Mouse (Mus musculus) hindbrain, embryonic 15.5 days (tissue): Measurements from ENCODE around the gene Tbc1d2. TPM values are rescaled to one million over a fixed set of nuclear protein-coding genes. Genes with fewer than 3 reads are reported as not detected.

Experiments
- ATAC-seq: fragments of 200-750 bp; cut with Nextera tagmentation; 2 replicates; pipeline ENCODE4 v1.8.0; 2017; ENCODE audit warnings: low read depth, moderate number of reproducible peaks, moderate TSS enrichment; ENCODE audit not compliant: low FRiP score
- H3K27ac ChIP-seq: fragments of 300-500 bp; sonication (generic); replicated peaks from 2 replicates; pipeline ENCODE4 v1.5.1; 2015; ENCODE audit warnings: mild to moderate bottlenecking, inconsistent platforms
- H3K27me3 ChIP-seq: fragments of 300-500 bp; sonication (generic); 2 replicates; pipeline ENCODE4 v1.6.1; 2015; ENCODE audit warnings: control low read depth, inconsistent platforms
- H3K36me3 ChIP-seq: fragments of 300-500 bp; sonication (generic); 2 replicates; pipeline ENCODE4 v1.6.1; 2015; ENCODE audit warnings: control low read depth, inconsistent platforms
- H3K4me1 ChIP-seq: fragments of 300-500 bp; sonication (generic); replicated peaks from 2 replicates; pipeline ENCODE4 v1.6.1; 2015; ENCODE audit warnings: control low read depth, inconsistent platforms
- H3K4me2 ChIP-seq: fragments of 300-500 bp; sonication (generic); 2 replicates; pipeline ENCODE4 v1.6.1; 2015; ENCODE audit warnings: moderate library complexity, mild to moderate bottlenecking, inconsistent platforms
- H3K4me3 ChIP-seq: fragments of 300-500 bp; sonication (generic); 2 replicates; pipeline ENCODE4 v1.5.1; 2015; ENCODE audit warnings: mild to moderate bottlenecking, inconsistent platforms
- H3K9ac ChIP-seq: fragments of 300-500 bp; sonication (generic); 2 replicates; pipeline ENCODE4 v1.6.1; 2015; ENCODE audit warnings: inconsistent platforms
- H3K9me3 ChIP-seq: fragments of 300-500 bp; sonication (generic); 2 replicates; pipeline ENCODE4 v1.6.1; 2016; ENCODE audit warnings: control low read depth, inconsistent platforms
- WGBS: fragments of 180-500 bp; shearing (Covaris S2); methylation state at CpG from one replicate; pipeline ENCODE4 v1.1.7; 2015; 5-methylcytosine and 5-hydroxymethylcytosine counted together
- polyA plus RNA-seq: library from polyadenylated mRNA; unstranded; fragments of >200 nt; fragmentation: Nextera tagmentation; extraction: Ambion mirVana; gene quantifications from 2 replicates; pipeline ENCODE4 v1.2.1, GENCODE M21; 2015

The Tbc1d2 gene
- polyA plus RNA-seq, 1 experiment from 2014 or later, result 0.91 TPM

- WGBS, result 74% methylated on average over 6 of the region's 6 CpGs
- Histone ChIP-seq H3K4me2 (no peak overlapping the region), H3K27me3 (0 out of 2 replicates have a peak, but pooled peaks cover 6% of the 10 kb centered on the region), H3K4me1 (peaks cover 16% of the 10 kb centered on the region), H3K4me3 (no peak overlapping the region), H3K9ac (no peak overlapping the region), H3K9me3 (no peaks in the 10 kb centered on the region), H3K36me3 (no peaks in the 10 kb centered on the region), H3K27ac (no peak overlapping the region)
- no peak for ATAC-seq
Observed at GRCm38 (mm10) chr4:46598981-46599380, 51.0 kb downstream of the Tbc1d2 start.

DNA sequence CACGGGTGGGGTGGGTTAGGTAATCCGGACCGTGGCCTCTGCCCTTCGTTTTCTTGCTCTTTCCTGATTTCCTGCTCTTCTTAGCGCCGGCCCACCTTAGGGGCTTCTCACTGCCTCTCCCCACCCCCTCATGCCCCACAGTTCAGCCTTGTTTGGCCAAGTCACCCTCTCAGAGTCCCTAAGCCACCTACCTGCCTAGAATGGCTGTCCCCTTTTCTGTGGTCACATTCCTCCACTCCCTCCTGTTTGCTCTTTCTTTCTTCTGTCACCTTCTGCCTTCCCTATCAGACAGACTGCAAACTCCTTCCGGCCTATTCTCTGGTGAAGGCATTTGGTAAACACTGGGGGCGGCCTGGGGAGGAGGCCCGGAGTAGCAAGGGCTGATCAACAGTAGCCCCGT is 51.9 kb downstream of the Tbc1d2 start:
- H3K4me2 ChIP-seq, result no peak overlapping the region
- H3K36me3 ChIP-seq, result no peaks in the 10 kb centered on the region
- H3K9ac ChIP-seq, result no peak overlapping the region
- 71% methylated on average over 10 of the region's 10 CpGs for WGBS
- peaks cover 16% of the 10 kb centered on the region for H3K4me1 ChIP-seq
- no peak overlapping the region for H3K4me3 ChIP-seq
- no peak overlapping the region for H3K27ac ChIP-seq
- H3K27me3 ChIP-seq, result 0 out of 2 replicates have a peak, but pooled peaks cover 6% of the 10 kb centered on the region
- no peak for ATAC-seq
- no peaks in the 10 kb centered on the region for H3K9me3 ChIP-seq

DNA sequence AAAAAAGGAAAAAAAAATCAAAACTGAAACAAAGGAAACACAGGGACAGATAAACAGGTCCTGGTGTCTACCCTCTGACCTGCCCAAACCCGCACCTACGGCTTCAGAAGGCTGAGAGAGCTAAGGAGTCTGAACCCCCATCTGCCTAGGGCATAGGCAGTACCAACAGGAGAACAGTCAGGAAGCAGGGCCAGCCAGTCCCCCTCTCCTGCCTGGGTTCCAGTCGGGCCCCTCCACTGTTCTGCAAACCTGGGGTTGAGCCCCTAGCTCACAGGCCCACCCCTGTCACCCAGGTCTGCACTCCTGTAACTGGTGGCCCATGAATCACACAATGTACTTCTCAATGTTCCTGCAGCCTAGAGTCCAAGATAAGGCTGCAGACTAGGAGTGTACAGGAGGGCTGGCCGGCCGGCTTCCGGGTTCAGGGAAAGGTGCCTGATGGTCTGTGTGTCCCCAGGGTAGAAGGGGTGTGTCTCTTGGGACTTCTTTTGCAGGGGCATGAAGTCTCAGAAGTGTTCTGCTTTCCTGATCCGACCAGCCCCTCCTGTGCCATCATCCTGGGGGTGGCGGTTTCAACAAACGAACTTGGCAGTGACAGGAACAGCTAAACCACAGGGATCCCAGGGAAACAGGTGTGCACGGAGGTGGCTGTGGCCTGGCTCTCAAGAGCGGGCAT is 52.6 kb downstream of the Tbc1d2 start:
- Histone ChIP-seq H3K9ac (no peak overlapping the region), H3K4me1 (peaks cover 16% of the 10 kb centered on the region), H3K36me3 (no peaks in the 10 kb centered on the region), H3K9me3 (no peaks in the 10 kb centered on the region), H3K27ac (no peak overlapping the region), H3K4me2 (no peak overlapping the region), H3K4me3 (no peak overlapping the region), H3K27me3 (0 out of 2 replicates have a peak, but pooled peaks cover 6% of the 10 kb centered on the region)
- ATAC-seq, result no peak
- WGBS, result 79% methylated on average over 11 of the region's 11 CpGs

DNA sequence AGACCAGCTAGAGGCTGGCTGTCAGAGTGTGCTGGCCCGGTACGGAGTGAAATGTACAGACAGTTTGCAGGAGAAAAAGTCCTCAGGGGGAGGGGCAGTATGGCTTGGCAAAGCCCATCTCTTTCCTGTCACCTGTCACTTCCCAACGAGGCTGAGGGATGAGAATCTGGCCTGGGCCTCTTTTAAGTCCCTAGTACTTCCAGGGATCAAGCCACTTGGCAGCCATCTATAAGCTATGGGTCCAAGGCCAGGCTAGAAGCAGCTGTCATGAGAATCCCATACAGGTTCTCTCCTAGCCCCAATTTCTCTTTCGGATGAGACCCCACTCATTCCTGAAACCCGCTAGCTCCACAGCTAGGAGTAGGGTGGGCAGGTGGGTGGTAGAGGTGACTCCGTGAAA is 53.6 kb downstream of the Tbc1d2 start:
- no peaks in the 10 kb centered on the region for H3K36me3 ChIP-seq
- H3K9me3 ChIP-seq, result no peaks in the 10 kb centered on the region
- peaks cover 14% of the 10 kb centered on the region for H3K4me1 ChIP-seq
- H3K4me2 ChIP-seq, result no peak overlapping the region
- H3K27me3 ChIP-seq, result 0 out of 2 replicates have a peak, but pooled peaks cover 6% of the 10 kb centered on the region
- 80% methylated on average over 6 of the region's 6 CpGs for WGBS
- ATAC-seq, result no peak
- H3K4me3 ChIP-seq, result no peak overlapping the region
- no peak overlapping the region for H3K9ac ChIP-seq
- no peak overlapping the region for H3K27ac ChIP-seq

GRCm38 (mm10) chr4:46594131-46594530 is 55.9 kb downstream of the Tbc1d2 start:
- Histone ChIP-seq H3K9me3 (no peaks in the 10 kb centered on the region), H3K4me2 (no peak overlapping the region), H3K4me3 (no peak overlapping the region), H3K27me3 (no peaks in the 10 kb centered on the region), H3K27ac (no peak overlapping the region), H3K4me1 (0 out of 2 replicates have a peak, but pooled peaks cover 3% of the 10 kb centered on the region), H3K9ac (no peak overlapping the region), H3K36me3 (no peaks in the 10 kb centered on the region)
- 90% methylated on average over 5 of the region's 5 CpGs for WGBS
- ATAC-seq, result no peak

- Histone ChIP-seq H3K36me3 (no peaks in the 10 kb centered on the region), H3K27ac (no peak overlapping the region), H3K9me3 (no peaks in the 10 kb centered on the region), H3K4me1 (0 out of 2 replicates have a peak, but pooled peaks cover 3% of the 10 kb centered on the region), H3K9ac (no peak overlapping the region), H3K4me3 (no peak overlapping the region), H3K27me3 (no peaks in the 10 kb centered on the region), H3K4me2 (no peak overlapping the region)
- WGBS, result 40% methylated on average over 6 of the region's 6 CpGs
- ATAC-seq, result no peak
Observed at GRCm38 (mm10) chr4:46593472-46593871, 56.5 kb downstream of the Tbc1d2 start.

DNA sequence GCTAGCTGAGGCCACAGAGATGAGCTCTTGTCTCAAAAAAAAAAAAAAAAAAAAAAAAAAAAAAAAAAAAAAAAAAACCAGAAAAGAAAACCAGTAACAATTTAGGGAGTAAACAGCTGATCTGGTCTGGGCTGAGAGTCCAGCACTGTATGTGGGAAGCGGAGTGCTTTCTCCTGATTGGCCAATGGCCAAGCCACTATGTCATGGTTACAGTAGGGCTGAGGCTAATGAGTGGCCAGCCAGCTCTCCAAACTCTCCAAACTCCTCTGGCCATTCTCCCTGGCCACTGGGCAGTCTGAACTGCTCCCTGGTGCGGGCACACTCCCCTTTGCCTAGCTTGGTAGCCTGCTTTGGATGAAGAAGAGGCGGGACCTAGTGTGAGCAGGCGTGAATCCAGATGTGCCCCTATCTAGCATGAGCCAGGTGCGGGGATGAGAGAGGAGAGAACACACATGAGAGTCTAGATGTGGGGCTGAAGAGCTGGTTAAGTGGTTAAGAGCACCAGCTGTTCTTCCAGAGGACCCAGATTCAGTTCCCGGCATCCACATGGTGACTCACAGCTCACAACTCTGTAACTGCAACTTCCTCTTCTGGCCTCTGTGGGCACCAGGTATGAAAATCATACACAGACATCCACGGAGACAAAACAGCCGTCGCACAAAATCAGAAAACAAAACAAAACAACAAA is 58.0 kb downstream of the Tbc1d2 start:
- WGBS, result 90% methylated on average over 9 of the region's 9 CpGs
- no peak overlapping the region for H3K4me3 ChIP-seq
- H3K9ac ChIP-seq, result no peak overlapping the region
- H3K4me2 ChIP-seq, result no peak overlapping the region
- ATAC-seq, result no peak
- H3K9me3 ChIP-seq, result no peaks in the 10 kb centered on the region
- 0 out of 2 replicates have a peak, but pooled peaks cover 3% of the 10 kb centered on the region for H3K4me1 ChIP-seq
- H3K27ac ChIP-seq, result no peak overlapping the region
- H3K36me3 ChIP-seq, result no peaks in the 10 kb centered on the region
- no peaks in the 10 kb centered on the region for H3K27me3 ChIP-seq

- no peaks in the 10 kb centered on the region for H3K4me1 ChIP-seq
- H3K4me2 ChIP-seq, result no peak overlapping the region
- H3K9me3 ChIP-seq, result no peaks in the 10 kb centered on the region
- no peak overlapping the region for H3K4me3 ChIP-seq
- H3K36me3 ChIP-seq, result no peaks in the 10 kb centered on the region
- WGBS, result 83% methylated on average over 4 of the region's 4 CpGs
- H3K9ac ChIP-seq, result no peak overlapping the region
- ATAC-seq, result no peak
- H3K27me3 ChIP-seq, result no peaks in the 10 kb centered on the region
- H3K27ac ChIP-seq, result no peak overlapping the region
Observed at GRCm38 (mm10) chr4:46590810-46591209, 59.2 kb downstream of the Tbc1d2 start.

DNA sequence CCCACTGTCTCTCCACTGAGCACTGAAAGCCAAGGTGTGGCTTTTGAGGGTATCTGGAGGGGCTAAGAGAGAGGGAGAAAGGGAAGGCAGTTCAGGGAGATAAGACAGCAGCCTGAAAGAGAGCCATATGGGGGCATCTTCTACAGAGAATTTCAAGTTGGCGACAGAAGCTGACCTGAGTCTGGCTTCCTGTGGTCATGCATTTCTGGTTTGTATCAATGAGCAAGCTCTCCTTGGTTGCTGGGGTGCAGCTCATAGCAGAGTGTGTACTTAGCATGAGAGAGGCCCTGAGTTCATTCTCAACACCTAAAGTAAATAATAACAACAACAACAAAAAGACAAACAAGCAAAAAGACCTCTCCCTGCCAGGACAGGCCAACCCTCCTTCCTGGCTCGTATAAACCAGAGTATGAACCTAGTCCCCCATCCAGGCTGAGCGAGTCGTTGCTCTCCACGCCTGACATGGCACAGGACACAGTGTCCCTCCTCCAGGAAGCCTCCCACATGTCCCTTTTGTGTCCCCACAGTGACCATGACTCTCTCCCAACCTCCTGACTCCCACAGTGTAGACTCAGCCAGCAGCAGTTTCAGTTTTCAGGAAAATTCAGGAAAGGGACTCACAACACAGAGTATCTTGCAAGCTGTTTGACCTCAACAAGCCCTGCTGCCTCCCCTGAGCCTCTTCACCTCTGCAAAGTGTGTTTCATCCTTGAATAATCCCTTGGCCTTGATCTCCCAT is 59.9 kb downstream of the Tbc1d2 start:
- 75% methylated on average over 5 of the region's 5 CpGs for WGBS
- Histone ChIP-seq H3K9ac (no peak overlapping the region), H3K36me3 (no peaks in the 10 kb centered on the region), H3K4me2 (no peak overlapping the region), H3K27me3 (no peaks in the 10 kb centered on the region), H3K27ac (no peak overlapping the region), H3K4me3 (no peak overlapping the region), H3K9me3 (no peaks in the 10 kb centered on the region), H3K4me1 (no peaks in the 10 kb centered on the region)
- ATAC-seq, result no peak

- Histone ChIP-seq H3K4me2 (no peak overlapping the region), H3K4me1 (no peaks in the 10 kb centered on the region), H3K9ac (no peak overlapping the region), H3K27ac (no peak overlapping the region), H3K36me3 (no peaks in the 10 kb centered on the region), H3K27me3 (no peaks in the 10 kb centered on the region), H3K9me3 (no peaks in the 10 kb centered on the region), H3K4me3 (no peak overlapping the region)
- 87% methylated on average over 8 of the region's 8 CpGs for WGBS
- no peak for ATAC-seq
Observed at GRCm38 (mm10) chr4:46589151-46589550, 60.9 kb downstream of the Tbc1d2 start.

DNA sequence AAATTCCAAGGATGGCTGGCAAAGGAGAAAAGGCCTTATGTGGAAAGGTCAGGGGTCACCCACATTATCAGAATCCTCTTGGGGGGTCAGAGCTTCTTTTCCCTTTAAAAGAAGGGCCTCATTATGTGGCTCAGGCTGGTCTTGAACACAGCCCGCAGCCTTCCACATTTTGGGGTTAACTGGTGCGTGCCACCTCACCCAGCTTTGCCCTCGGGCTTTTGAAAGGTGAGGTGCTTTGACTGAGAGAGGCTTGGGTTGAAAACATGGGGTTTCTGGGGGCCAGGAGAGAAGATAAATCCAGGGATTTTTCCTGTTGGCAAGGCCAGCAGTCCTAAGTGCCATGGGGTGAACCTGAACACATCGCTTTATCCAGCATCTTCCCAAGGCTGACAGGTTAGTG is 63.5 kb downstream of the Tbc1d2 start:
- H3K4me1 ChIP-seq, result no peaks in the 10 kb centered on the region
- no peak overlapping the region for H3K9ac ChIP-seq
- no peaks in the 10 kb centered on the region for H3K9me3 ChIP-seq
- WGBS, result 71% methylated on average over 4 of the region's 4 CpGs
- H3K4me3 ChIP-seq, result no peak overlapping the region
- no peak overlapping the region for H3K27ac ChIP-seq
- no peak for ATAC-seq
- H3K36me3 ChIP-seq, result no peaks in the 10 kb centered on the region
- no peaks in the 10 kb centered on the region for H3K27me3 ChIP-seq
- no peak overlapping the region for H3K4me2 ChIP-seq

- Histone ChIP-seq H3K9me3 (no peaks in the 10 kb centered on the region), H3K27ac (no peak overlapping the region), H3K36me3 (no peaks in the 10 kb centered on the region), H3K4me2 (no peak overlapping the region), H3K27me3 (no peaks in the 10 kb centered on the region), H3K4me1 (no peaks in the 10 kb centered on the region), H3K4me3 (no peak overlapping the region), H3K9ac (no peak overlapping the region)
- no peak for ATAC-seq
- 73% methylated on average over 8 of the region's 8 CpGs for WGBS
Observed at GRCm38 (mm10) chr4:46585811-46586190, 64.2 kb downstream of the Tbc1d2 start.
